Mouse (Mus musculus) stomach, postnatal 0 days (tissue): Measurements from ENCODE around the gene Mdga1.

Experiments
- CTCF ChIP-seq: IDR thresholded peaks from 2 replicates; pipeline ENCODE4 v1.5.1; 2016; ENCODE audit warnings: antibody characterized with exemption, low read depth, mild to moderate bottlenecking, moderate library complexity
- EP300 ChIP-seq: optimal IDR thresholded peaks from 2 replicates; pipeline ENCODE3; 2016; ENCODE audit warnings: antibody characterized with exemption

GRCm38 (mm10) chr17:29887881-29888826, 81.7 kb downstream of the Mdga1 start:
- TF ChIP-seq CTCF (no peak), EP300 (no peak)
